Mouse (Mus musculus) gastrocnemius, postnatal 14 days (tissue): ENCODE measurements around the gene Slc35b1. TPM values are rescaled to one million over a fixed set of nuclear protein-coding genes. Genes with fewer than 3 reads are reported as not detected.

Experiments used
- DNase-seq: peaks from one replicate; pipeline ENCODE4 v3.0.0; 2021; ENCODE audit warnings: mixed read lengths
- intact Hi-C: fragments of 180-260 bp; cut with DNase I; formaldehyde crosslinking; loops from one replicate; pipeline ENCODE4 v1.15.1; 2025; ENCODE audit warnings: low total_unique reads
- total RNA-seq, 2 experiments: library from RNA; stranded (reverse); gene quantifications; 2 replicates each; pipeline ENCODE4 v1.2.3; 2021

Gene Slc35b1
- total RNA-seq, 2 experiments from 2014 or later, result 36.6 to 37.8 TPM

- DNase-seq, result peak; percentile 68
- intact Hi-C loops, result no loop called here
Measured at GRCm38 (mm10) chr11:95356469-95357273, 27.8 kb upstream of the Slc35b1 start.

GRCm38 (mm10) chr11:95358263-95358662 is 26.2 kb upstream of the Slc35b1 start:
- DNase-seq, result no peak
- intact Hi-C loops, result no loop called here

GRCm38 (mm10) chr11:95364388-95364787 is 20.1 kb upstream of the Slc35b1 start:
- intact Hi-C loops, result no loop called here
- no peak for DNase-seq

GRCm38 (mm10) chr11:95365596-95365995 is 18.9 kb upstream of the Slc35b1 start:
- peak; percentile 91 for DNase-seq
- intact Hi-C loops, result no loop called here

- intact Hi-C loops, result no loop called here
- DNase-seq, result peak; percentile 36
Measured at GRCm38 (mm10) chr11:95366280-95366897, 18.1 kb upstream of the Slc35b1 start.

- no peak for DNase-seq
- intact Hi-C loops, result no loop called here
Measured at GRCm38 (mm10) chr11:95367011-95367735, 17.3 kb upstream of the Slc35b1 start.

- intact Hi-C loops, result no loop called here
Measured at GRCm38 (mm10) chr11:95368231-95368823, 16.2 kb upstream of the Slc35b1 start.

GRCm38 (mm10) chr11:95368871-95369270 is 15.6 kb upstream of the Slc35b1 start:
- no peak for DNase-seq
- intact Hi-C loops, result no loop called here

More at GRCm38 (mm10) chr11:95368231-95368823, 16.2 kb upstream of the Slc35b1 start:
- DNase-seq, result no peak

- DNase-seq, result peak; percentile 81
- intact Hi-C loops, result loop anchor here (10.0 kb wide), 1 partner anchor 55 kb away; the partner anchor contains the start of gene Kat7
Measured at GRCm38 (mm10) chr11:95369964-95370890, 14.3 kb upstream of the Slc35b1 start.

- DNase-seq, result no peak
- intact Hi-C loops, result loop anchor here (10.0 kb wide), 1 partner anchor 56 kb away; the partner anchor contains the start of gene Kat7
Measured at GRCm38 (mm10) chr11:95371182-95371581, 13.3 kb upstream of the Slc35b1 start.

- DNase-seq, result no peak
Measured at GRCm38 (mm10) chr11:95378926-95379325, 5.6 kb upstream of the Slc35b1 start.

GRCm38 (mm10) chr11:95379552-95379951 is 4.9 kb upstream of the Slc35b1 start:
- intact Hi-C loops, result loop anchor here (10.0 kb wide), 1 partner anchor 65 kb away; the partner anchor contains the start of gene Kat7
- no peak for DNase-seq

More at GRCm38 (mm10) chr11:95378926-95379325, 5.6 kb upstream of the Slc35b1 start:
- intact Hi-C loops, result loop anchor here (10.0 kb wide), 1 partner anchor 64 kb away; the partner anchor contains the start of gene Kat7

- DNase-seq, result no peak
- intact Hi-C loops, result loop anchor here (5.0 to 10.0 kb wide), 2 partner anchors 43 to 116 kb away; partner anchors contain the start of genes Fam117a and Tac4
Measured at GRCm38 (mm10) chr11:95380711-95381110, 3.8 kb upstream of the Slc35b1 start.

- intact Hi-C loops, result loop anchor here (5.0 to 10.0 kb wide), 2 partner anchors 44 to 116 kb away; partner anchors contain the start of genes Fam117a and Tac4
- DNase-seq, result peak; percentile 2
Measured at GRCm38 (mm10) chr11:95381146-95381545, 3.3 kb upstream of the Slc35b1 start.

GRCm38 (mm10) chr11:95383331-95383986 is 1.0 kb upstream of the Slc35b1 start:
- DNase-seq, result peak; percentile 55
- intact Hi-C loops, result loop anchor here (5.0 to 10.0 kb wide), 2 partner anchors 46 to 119 kb away; partner anchors contain the start of genes Fam117a and Tac4

GRCm38 (mm10) chr11:95384004-95384318 is 531 bp upstream of the Slc35b1 start:
- intact Hi-C loops, result loop anchor here (5.0 to 10.0 kb wide), 2 partner anchors 47 to 119 kb away; partner anchors contain the start of genes Fam117a and Tac4
- DNase-seq, result no peak

- intact Hi-C loops, result loop anchor here (5.0 to 10.0 kb wide), 2 partner anchors 48 to 120 kb away; partner anchors contain the start of genes Fam117a and Tac4
- no peak for DNase-seq
Measured at GRCm38 (mm10) chr11:95384973-95385320, 455 bp downstream of the Slc35b1 start.

- intact Hi-C loops, result loop anchor here (10.0 kb wide), 1 partner anchor 123 kb away; the partner anchor contains the start of gene Tac4
- DNase-seq, result no peak
Measured at GRCm38 (mm10) chr11:95387354-95387753, 2.9 kb downstream of the Slc35b1 start.
